Mouse (Mus musculus) left cerebral cortex, postnatal 4 days (tissue): Measurements from ENCODE around the gene Taf5. TPM values are rescaled to one million over a fixed set of nuclear protein-coding genes. Genes with fewer than 3 reads are reported as not detected.

Experiments
- DNase-seq: peaks from one replicate; pipeline ENCODE4 v3.0.0-alpha.2; 2022
- intact Hi-C: fragments of 180-260 bp; cut with DNase I; formaldehyde crosslinking; loops from one replicate; pipeline ENCODE4 v1.15.1; 2025
- total RNA-seq, 2 experiments: library from RNA; stranded (reverse); gene quantifications; 2 replicates each; pipeline ENCODE4 v1.2.3; 2021

Gene Taf5
- total RNA-seq, result 1 to 10 TPM; 7.8 to 8.6 TPM

GRCm38 (mm10) chr19:47067096-47067882 lies at the start of gene Taf5:
Gene Taf5, plus strand, starts transcription at chr19:47067746.
- DNase-seq, result peak; percentile 98
- intact Hi-C loops, result no loop called here

- DNase-seq, result no peak
- intact Hi-C loops, result no loop called here
Measured at GRCm38 (mm10) chr19:47017831-47018230, 49.7 kb upstream of the Taf5 start.

- intact Hi-C loops, result no loop called here
Measured at GRCm38 (mm10) chr19:47018330-47018729, 49.2 kb upstream of the Taf5 start.

GRCm38 (mm10) chr19:47019326-47019725 lies 48.2 kb upstream of the Taf5 start:
- intact Hi-C loops, result no loop called here

More at GRCm38 (mm10) chr19:47018330-47018729, 49.2 kb upstream of the Taf5 start:
- DNase-seq, result no peak

GRCm38 (mm10) chr19:47022709-47023108 lies 44.8 kb upstream of the Taf5 start:
- no peak for DNase-seq
- intact Hi-C loops, result no loop called here

More at GRCm38 (mm10) chr19:47019326-47019725, 48.2 kb upstream of the Taf5 start:
- peak; percentile 61 for DNase-seq

GRCm38 (mm10) chr19:47023546-47023945 lies 44.0 kb upstream of the Taf5 start:
- intact Hi-C loops, result no loop called here
- DNase-seq, result no peak

GRCm38 (mm10) chr19:47024954-47025353 lies 42.6 kb upstream of the Taf5 start:
- intact Hi-C loops, result no loop called here
- no peak for DNase-seq

GRCm38 (mm10) chr19:47026513-47026912 lies 41.0 kb upstream of the Taf5 start:
- no peak for DNase-seq
- intact Hi-C loops, result no loop called here

- no peak for DNase-seq
- intact Hi-C loops, result no loop called here
Measured at GRCm38 (mm10) chr19:47029796-47030195, 37.8 kb upstream of the Taf5 start.

GRCm38 (mm10) chr19:47031770-47032169 lies 35.8 kb upstream of the Taf5 start:
- DNase-seq, result no peak
- intact Hi-C loops, result no loop called here

- intact Hi-C loops, result no loop called here
- DNase-seq, result no peak
Measured at GRCm38 (mm10) chr19:47034916-47035315, 32.6 kb upstream of the Taf5 start.

GRCm38 (mm10) chr19:47036596-47036995 lies 30.9 kb upstream of the Taf5 start:
- intact Hi-C loops, result no loop called here
- DNase-seq, result no peak

GRCm38 (mm10) chr19:47040720-47041473 lies 26.6 kb upstream of the Taf5 start:
- no peak for DNase-seq
- intact Hi-C loops, result no loop called here

- no peak for DNase-seq
- intact Hi-C loops, result no loop called here
Measured at GRCm38 (mm10) chr19:47043608-47044007, 23.9 kb upstream of the Taf5 start.

- intact Hi-C loops, result no loop called here
- DNase-seq, result no peak
Measured at GRCm38 (mm10) chr19:47046343-47046742, 21.2 kb upstream of the Taf5 start.

- DNase-seq, result no peak
- intact Hi-C loops, result no loop called here
Measured at GRCm38 (mm10) chr19:47047236-47047833, 20.2 kb upstream of the Taf5 start.

GRCm38 (mm10) chr19:47049061-47049460 lies 18.5 kb upstream of the Taf5 start:
- intact Hi-C loops, result no loop called here
- DNase-seq, result no peak

GRCm38 (mm10) chr19:47049840-47050239 lies 17.7 kb upstream of the Taf5 start:
- no peak for DNase-seq
- intact Hi-C loops, result no loop called here

- intact Hi-C loops, result no loop called here
- peak; percentile 85 for DNase-seq
Measured at GRCm38 (mm10) chr19:47050271-47051032, 17.1 kb upstream of the Taf5 start, which contains the start of gene Pcgf6. Gene Pcgf6, minus strand, starts transcription at chr19:47050906.

- intact Hi-C loops, result no loop called here
- no peak for DNase-seq
Measured at GRCm38 (mm10) chr19:47052927-47053326, 14.6 kb upstream of the Taf5 start.

- DNase-seq, result no peak
- intact Hi-C loops, result no loop called here
Measured at GRCm38 (mm10) chr19:47053471-47053870, 14.1 kb upstream of the Taf5 start.
